Mouse (Mus musculus): ENCODE measurements around the gene Tmeff2. TPM values are rescaled to one million over a fixed set of nuclear protein-coding genes. Genes with fewer than 3 reads are reported as not detected.
A peak's percentile ranks its signal among the peaks of the same experiment; 100 is the strongest.

Gene Tmeff2
- polyA plus RNA-seq, 1 experiment from 2014 or later = 6.4 TPM

GRCm38 (mm10) chr1:51115761-51116160 is 215.3 kb downstream of the Tmeff2 start:
- H3K36me3 ChIP-seq = no peaks in the 10 kb centered on the region
- H3K4me3 ChIP-seq (replicated peaks) = no peak overlapping the region
- no peaks in the 10 kb centered on the region for H3K27me3 ChIP-seq
- no peak overlapping the region for H3K9ac ChIP-seq (replicated peaks)
- ATAC-seq (ENCODE audit: insufficient number of reproducible peaks, insufficient read depth, low FRiP score, low TSS enrichment, low read depth) = no peak
- WGBS = 86% methylated on average over 5 of the region's 5 CpGs
- H3K9me3 ChIP-seq = no peaks in the 10 kb centered on the region
- H3K4me1 ChIP-seq (replicated peaks) = no peaks in the 10 kb centered on the region
- no peak overlapping the region for H3K27ac ChIP-seq
- H3K4me2 ChIP-seq = no peak overlapping the region

GRCm38 (mm10) chr1:51117830-51118229 is 217.4 kb downstream of the Tmeff2 start:
- ATAC-seq (ENCODE audit: insufficient number of reproducible peaks, insufficient read depth, low FRiP score, low TSS enrichment, low read depth) = no peak
- Histone ChIP-seq H3K9ac (replicated peaks) (no peak overlapping the region), H3K4me2 (no peak overlapping the region), H3K9me3 (no peaks in the 10 kb centered on the region), H3K27ac (no peak overlapping the region), H3K4me3 (replicated peaks) (no peak overlapping the region), H3K27me3 (no peaks in the 10 kb centered on the region), H3K4me1 (replicated peaks) (no peaks in the 10 kb centered on the region), H3K36me3 (no peaks in the 10 kb centered on the region)
- WGBS = 91% methylated on average over 2 of the region's 2 CpGs

- no peak overlapping the region for H3K27ac ChIP-seq
- no peaks in the 10 kb centered on the region for H3K9me3 ChIP-seq
- 65% methylated on average over 10 of the region's 10 CpGs for WGBS
- no peak overlapping the region for H3K4me2 ChIP-seq
- no peak overlapping the region for H3K9ac ChIP-seq (replicated peaks)
- no peak overlapping the region for H3K4me3 ChIP-seq (replicated peaks)
- peaks cover 3% of the 10 kb centered on the region for H3K4me1 ChIP-seq (replicated peaks)
- no peak for ATAC-seq (ENCODE audit: insufficient number of reproducible peaks, insufficient read depth, low FRiP score, low TSS enrichment, low read depth)
- no peaks in the 10 kb centered on the region for H3K27me3 ChIP-seq
- no peaks in the 10 kb centered on the region for H3K36me3 ChIP-seq
These were observed 225.4 kb downstream of the Tmeff2 start for GRCm38 (mm10) chr1:51125671-51126424.

GRCm38 (mm10) chr1:51126425-51126765 is 225.9 kb downstream of the Tmeff2 start:
- ATAC-seq (ENCODE audit: insufficient number of reproducible peaks, insufficient read depth, low FRiP score, low TSS enrichment, low read depth) = no peak
- H3K27me3 ChIP-seq = no peaks in the 10 kb centered on the region
- no peaks in the 10 kb centered on the region for H3K9me3 ChIP-seq
- WGBS = 68% methylated on average over 5 of the region's 5 CpGs
- H3K4me2 ChIP-seq = no peak overlapping the region
- no peaks in the 10 kb centered on the region for H3K36me3 ChIP-seq
- H3K9ac ChIP-seq (replicated peaks) = no peak overlapping the region
- no peak overlapping the region for H3K4me3 ChIP-seq (replicated peaks)
- no peak overlapping the region for H3K27ac ChIP-seq
- H3K4me1 ChIP-seq (replicated peaks) = peaks cover 3% of the 10 kb centered on the region

- H3K36me3 ChIP-seq = no peaks in the 10 kb centered on the region
- 23% methylated on average over 2 of the region's 2 CpGs for WGBS
- no peak overlapping the region for H3K4me2 ChIP-seq
- no peak overlapping the region for H3K4me3 ChIP-seq (replicated peaks)
- H3K27me3 ChIP-seq = no peaks in the 10 kb centered on the region
- H3K9ac ChIP-seq (replicated peaks) = no peak overlapping the region
- no peaks in the 10 kb centered on the region for H3K9me3 ChIP-seq
- H3K4me1 ChIP-seq (replicated peaks) = peaks cover 32% of the 10 kb centered on the region
- no peak for ATAC-seq (ENCODE audit: insufficient number of reproducible peaks, insufficient read depth, low FRiP score, low TSS enrichment, low read depth)
- H3K27ac ChIP-seq = no peak overlapping the region
These were observed 236.3 kb downstream of the Tmeff2 start for GRCm38 (mm10) chr1:51136792-51137191.

GRCm38 (mm10) chr1:51139605-51140004 is 239.2 kb downstream of the Tmeff2 start:
- no peak overlapping the region for H3K4me2 ChIP-seq
- H3K27me3 ChIP-seq = no peaks in the 10 kb centered on the region
- H3K9me3 ChIP-seq = no peaks in the 10 kb centered on the region
- ATAC-seq (ENCODE audit: insufficient number of reproducible peaks, insufficient read depth, low FRiP score, low TSS enrichment, low read depth) = 0 out of 2 replicates have a peak, but pooled peaks have one; percentile 63
- H3K27ac ChIP-seq = no peak overlapping the region
- H3K4me1 ChIP-seq (replicated peaks) = peaks cover 32% of the 10 kb centered on the region
- H3K9ac ChIP-seq (replicated peaks) = no peak overlapping the region
- 71% methylated on average over 10 of the region's 10 CpGs for WGBS
- H3K4me3 ChIP-seq (replicated peaks) = no peak overlapping the region
- H3K36me3 ChIP-seq = no peaks in the 10 kb centered on the region

- Histone ChIP-seq H3K27ac (no peak overlapping the region), H3K4me3 (replicated peaks) (no peak overlapping the region), H3K9ac (replicated peaks) (no peak overlapping the region), H3K27me3 (no peaks in the 10 kb centered on the region), H3K4me1 (replicated peaks) (peaks cover 26% of the 10 kb centered on the region), H3K36me3 (no peaks in the 10 kb centered on the region), H3K9me3 (no peaks in the 10 kb centered on the region), H3K4me2 (no peak overlapping the region)
- no peak for ATAC-seq (ENCODE audit: insufficient number of reproducible peaks, insufficient read depth, low FRiP score, low TSS enrichment, low read depth)
- 98% methylated on average over 1 of the region's 1 CpGs for WGBS
These were observed 240.9 kb downstream of the Tmeff2 start for GRCm38 (mm10) chr1:51141381-51141780.

GRCm38 (mm10) chr1:51142729-51143128 is 242.3 kb downstream of the Tmeff2 start:
- no peaks in the 10 kb centered on the region for H3K36me3 ChIP-seq
- H3K27ac ChIP-seq = no peak overlapping the region
- peaks cover 19% of the 10 kb centered on the region for H3K4me1 ChIP-seq (replicated peaks)
- no peak overlapping the region for H3K4me3 ChIP-seq (replicated peaks)
- H3K9me3 ChIP-seq = no peaks in the 10 kb centered on the region
- no peak overlapping the region for H3K4me2 ChIP-seq
- WGBS = 77% methylated on average over 3 of the region's 3 CpGs
- ATAC-seq (ENCODE audit: insufficient number of reproducible peaks, insufficient read depth, low FRiP score, low TSS enrichment, low read depth) = no peak
- no peak overlapping the region for H3K9ac ChIP-seq (replicated peaks)
- H3K27me3 ChIP-seq = no peaks in the 10 kb centered on the region

GRCm38 (mm10) chr1:51145693-51146092 is 245.2 kb downstream of the Tmeff2 start:
- H3K4me1 ChIP-seq (replicated peaks) = peaks cover 7% of the 10 kb centered on the region
- no peak overlapping the region for H3K9ac ChIP-seq (replicated peaks)
- H3K9me3 ChIP-seq = no peaks in the 10 kb centered on the region
- no peak overlapping the region for H3K4me2 ChIP-seq
- H3K27me3 ChIP-seq = no peaks in the 10 kb centered on the region
- no peak for ATAC-seq (ENCODE audit: insufficient number of reproducible peaks, insufficient read depth, low FRiP score, low TSS enrichment, low read depth)
- H3K27ac ChIP-seq = no peak overlapping the region
- no peak overlapping the region for H3K4me3 ChIP-seq (replicated peaks)
- WGBS = 78% methylated on average over 4 of the region's 4 CpGs
- no peaks in the 10 kb centered on the region for H3K36me3 ChIP-seq

GRCm38 (mm10) chr1:51148481-51149137 is 248.2 kb downstream of the Tmeff2 start:
- H3K9ac ChIP-seq (replicated peaks) = no peak overlapping the region
- H3K4me2 ChIP-seq = no peak overlapping the region
- no peak overlapping the region for H3K27ac ChIP-seq
- no peaks in the 10 kb centered on the region for H3K27me3 ChIP-seq
- peaks cover 6% of the 10 kb centered on the region; the same call in 1 of the 2 replicates for H3K4me1 ChIP-seq (replicated peaks)
- ATAC-seq (ENCODE audit: insufficient number of reproducible peaks, insufficient read depth, low FRiP score, low TSS enrichment, low read depth) = no peak
- WGBS = 63% methylated on average over 9 of the region's 9 CpGs
- no peak overlapping the region for H3K4me3 ChIP-seq (replicated peaks)
- no peaks in the 10 kb centered on the region for H3K9me3 ChIP-seq
- no peaks in the 10 kb centered on the region for H3K36me3 ChIP-seq

- no peak overlapping the region for H3K4me3 ChIP-seq (replicated peaks)
- ATAC-seq (ENCODE audit: insufficient number of reproducible peaks, insufficient read depth, low FRiP score, low TSS enrichment, low read depth) = no peak
- 49% methylated on average over 4 of the region's 4 CpGs for WGBS
These were observed 249.0 kb downstream of the Tmeff2 start for GRCm38 (mm10) chr1:51149488-51149887.

More at GRCm38 (mm10) chr1:51149488-51149887, 249.0 kb downstream of the Tmeff2 start:
- peaks cover 6% of the 10 kb centered on the region; the same call in 1 of the 2 replicates for H3K4me1 ChIP-seq (replicated peaks)
- no peaks in the 10 kb centered on the region for H3K36me3 ChIP-seq
- no peak overlapping the region for H3K9ac ChIP-seq (replicated peaks)
- no peak overlapping the region for H3K4me2 ChIP-seq
- no peaks in the 10 kb centered on the region for H3K27me3 ChIP-seq
- no peak overlapping the region for H3K27ac ChIP-seq
- H3K9me3 ChIP-seq = no peaks in the 10 kb centered on the region

Data from limb, embryonic 12.5 days (tissue).